Mouse (Mus musculus) liver, adult 2 months (tissue): Measurements from ENCODE around the gene Zmiz1.

ENCODE experiments used
- CTCF ChIP-seq: fragments of 200-500 bp; IDR thresholded peaks from 2 replicates; pipeline ENCODE4 v1.5.1; 2011; ENCODE audit warnings: low read depth, low read length, control low read depth
- POLR2A ChIP-seq: fragments of 200-500 bp; IDR thresholded peaks from 2 replicates; pipeline ENCODE4 v1.6.1; 2011; ENCODE audit warnings: low read length, control low read depth; ENCODE audit not compliant: insufficient read depth; ENCODE audit errors: extremely low read depth

- no peak for TF ChIP-seq CTCF
- no peak for TF ChIP-seq POLR2A
These were observed 147.6 kb downstream of the Zmiz1 start for GRCm38 (mm10) chr14:25606372-25607140.
